Mouse (Mus musculus) forebrain, embryonic 11.5 days (tissue): Measurements from ENCODE around the gene Hdac9. TPM values are rescaled to one million over a fixed set of nuclear protein-coding genes. Genes with fewer than 3 reads are reported as not detected.
"Not testable (repeated sequence)": the region's sequence is repeated elsewhere in the genome, so short reads cannot be mapped to it uniquely, and the experiment has no call there.

Experiments
- ATAC-seq: fragments of 200-750 bp; cut with Nextera tagmentation; replicated peaks from 2 replicates; pipeline ENCODE4 v1.8.0; 2017; ENCODE audit warnings: moderate TSS enrichment; ENCODE audit not compliant: low FRiP score
- DNase-seq: peaks from one replicate; pipeline ENCODE4 v3.0.0-alpha.2; 2017; ENCODE audit warnings: low spot score
- H3K27ac ChIP-seq: fragments of 300-500 bp; sonication (generic); 2 replicates; pipeline ENCODE4 v1.5.1; 2014; ENCODE audit warnings: low read depth, low read length
- H3K27me3 ChIP-seq: fragments of 300-500 bp; sonication (generic); 2 replicates; pipeline ENCODE4 v1.6.1; 2014; ENCODE audit warnings: mild to moderate bottlenecking, low read length, mixed read lengths; ENCODE audit not compliant: control insufficient read depth, insufficient read depth
- H3K36me3 ChIP-seq: fragments of 300-500 bp; sonication (generic); 2 replicates; pipeline ENCODE4 v1.6.1; 2014; ENCODE audit warnings: mild to moderate bottlenecking, low read length, moderate library complexity, mixed read lengths; ENCODE audit not compliant: control insufficient read depth, insufficient read depth
- H3K4me1 ChIP-seq: fragments of 300-500 bp; sonication (generic); replicated peaks from 2 replicates; pipeline ENCODE4 v1.6.1; 2014; ENCODE audit warnings: low read length, mixed read lengths; ENCODE audit not compliant: control insufficient read depth, insufficient read depth
- H3K4me2 ChIP-seq: fragments of 300-500 bp; sonication (generic); 2 replicates; pipeline ENCODE4 v1.6.1; 2014; ENCODE audit warnings: low read depth, mild to moderate bottlenecking, low read length, moderate library complexity, mixed read lengths; ENCODE audit not compliant: severe bottlenecking
- H3K4me3 ChIP-seq: fragments of 300-500 bp; sonication (generic); 2 replicates; pipeline ENCODE4 v1.5.1; 2014; ENCODE audit warnings: low read depth, low read length
- H3K9ac ChIP-seq: fragments of 300-500 bp; sonication (generic); 2 replicates; pipeline ENCODE4 v1.6.1; 2014; ENCODE audit warnings: low read length
- H3K9me3 ChIP-seq: fragments of 300-500 bp; sonication (generic); 2 replicates; pipeline ENCODE4 v1.6.1; 2016; ENCODE audit warnings: low read length, mixed read lengths; ENCODE audit not compliant: control insufficient read depth
- WGBS: fragments of 180-500 bp; shearing (Covaris S2); extraction: QIAGEN DNeasy Blood & Tissue Kit; methylation state at CpG from one replicate; pipeline ENCODE4 v1.1.7; 2014; 5-methylcytosine and 5-hydroxymethylcytosine counted together
- polyA plus RNA-seq: library from polyadenylated mRNA; unstranded; fragments of >200 nt; fragmentation: Nextera tagmentation; extraction: Ambion mirVana; gene quantifications from 2 replicates; pipeline ENCODE4 v1.2.1, GENCODE M21; 2014

The Hdac9 gene
- polyA plus RNA-seq, 1 experiment from 2014 or later = 9.6 TPM

DNA sequence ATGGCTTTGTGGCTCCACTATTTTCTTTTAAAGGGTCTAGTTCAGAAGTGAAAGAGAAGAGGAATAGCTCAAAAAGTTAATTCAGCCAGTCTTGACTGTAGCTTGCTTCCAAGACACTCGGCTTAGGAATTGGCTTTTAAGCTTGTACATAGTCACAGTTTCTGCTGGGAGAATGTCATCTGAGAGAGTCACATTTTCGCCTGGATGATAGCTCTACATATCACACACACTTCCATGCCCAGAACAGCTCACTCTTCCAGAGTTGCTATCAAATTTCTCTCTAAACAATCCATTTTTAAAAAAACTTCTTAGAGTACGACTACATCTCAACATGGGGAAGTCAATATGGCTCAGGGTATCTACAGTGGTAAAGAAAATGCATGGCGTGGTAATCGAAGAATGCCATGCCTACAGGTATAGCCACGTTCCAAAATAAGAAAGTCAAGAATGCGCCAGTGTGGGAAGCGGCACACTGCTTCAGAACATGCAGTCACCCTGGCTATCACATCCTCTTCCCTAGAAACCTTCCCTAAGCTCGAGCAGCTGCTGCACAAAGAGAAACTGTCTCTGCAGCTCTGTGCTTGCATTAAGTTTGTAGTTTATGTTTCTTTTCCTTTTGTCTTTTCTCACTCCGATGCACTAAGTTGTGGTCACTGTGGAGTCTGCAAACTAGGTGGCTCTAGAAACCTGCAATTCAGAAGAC is 443.8 kb downstream of the Hdac9 start:
- WGBS = 87% methylated on average over 10 of the region's 10 CpGs
- DNase-seq = no peak
- Histone ChIP-seq H3K36me3 (no peaks in the 10 kb centered on the region), H3K27me3 (no peaks in the 10 kb centered on the region), H3K4me1 (no peaks in the 10 kb centered on the region), H3K9me3 (no peaks in the 10 kb centered on the region), H3K4me2 (no peak overlapping the region), H3K9ac (no peak overlapping the region), H3K27ac (no peak overlapping the region), H3K4me3 (no peak overlapping the region)
- ATAC-seq = no peak

DNA sequence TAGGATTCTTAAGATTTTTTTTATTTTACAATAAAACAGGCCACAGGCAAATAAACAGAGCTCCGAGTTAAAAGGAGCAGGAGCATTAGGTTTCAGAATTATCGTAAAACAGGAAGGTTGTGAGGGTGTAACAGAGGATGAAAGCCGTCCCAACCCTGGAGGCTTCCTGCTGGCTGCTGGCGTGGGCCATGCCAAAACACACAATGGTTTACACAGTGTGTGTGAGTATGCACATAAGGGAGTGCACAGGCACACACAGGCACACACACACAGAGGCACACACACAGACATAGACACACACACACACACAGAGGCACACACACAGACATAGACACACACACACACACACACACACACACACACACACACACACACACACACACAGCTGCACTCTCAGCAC is 444.4 kb downstream of the Hdac9 start:
- DNase-seq = no peak

DNA sequence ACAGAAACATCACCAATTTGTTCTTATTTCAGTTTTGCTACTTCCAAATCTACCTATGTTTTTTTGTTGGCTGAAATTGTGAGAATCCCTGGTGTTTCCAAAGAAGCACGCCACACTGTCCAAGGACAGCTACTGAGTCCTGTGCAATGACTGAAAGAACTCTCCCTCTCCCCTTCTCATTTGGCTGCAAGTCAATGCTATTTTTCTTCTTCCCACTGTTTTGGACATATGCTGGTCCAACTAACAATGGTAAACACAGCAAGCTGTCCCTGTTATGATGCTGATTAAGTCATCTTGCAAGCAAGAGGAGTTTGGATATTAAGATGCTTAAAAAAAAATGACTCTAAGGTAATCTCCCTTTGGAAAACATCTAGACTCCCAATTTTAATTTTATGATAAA is 455.2 kb downstream of the Hdac9 start:
- ATAC-seq = no peak
- no peak overlapping the region for H3K4me2 ChIP-seq
- H3K4me1 ChIP-seq = no peaks in the 10 kb centered on the region

More for the DNA sequence above, 444.4 kb downstream of the Hdac9 start:
- Histone ChIP-seq H3K9me3 (no peaks in the 10 kb centered on the region), H3K27me3 (no peaks in the 10 kb centered on the region), H3K4me1 (no peaks in the 10 kb centered on the region), H3K9ac (no peak overlapping the region), H3K36me3 (no peaks in the 10 kb centered on the region), H3K27ac (no peak overlapping the region), H3K4me3 (no peak overlapping the region), H3K4me2 (no peak overlapping the region)
- WGBS = 53% methylated on average over 4 of the region's 4 CpGs
- no peak for ATAC-seq

DNA sequence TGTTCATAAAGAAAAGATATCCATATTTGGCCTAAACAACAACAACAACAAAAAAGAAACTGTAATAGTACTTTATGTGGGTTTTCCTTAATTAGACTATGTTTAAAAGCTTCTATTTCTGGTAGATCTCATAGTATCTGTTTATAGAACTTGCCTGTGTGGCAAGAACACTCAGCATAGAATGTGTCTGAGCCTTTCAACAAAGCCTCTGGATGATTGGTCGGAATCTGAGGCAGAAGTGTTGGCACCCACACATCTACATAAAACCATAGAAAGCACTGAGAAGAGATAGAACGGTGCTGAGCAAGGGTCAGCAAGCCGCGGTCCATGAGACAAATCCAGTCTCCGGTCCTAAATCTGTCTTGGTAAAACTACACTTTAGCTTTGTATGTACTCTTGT is 464.3 kb downstream of the Hdac9 start:
- DNase-seq (no peak), ATAC-seq (no peak)
- 93% methylated on average over 5 of the region's 5 CpGs for WGBS

More for the DNA sequence above, 455.2 kb downstream of the Hdac9 start:
- H3K9me3 ChIP-seq = no peaks in the 10 kb centered on the region
- H3K4me3 ChIP-seq = no peak overlapping the region
- no peak overlapping the region for H3K27ac ChIP-seq
- H3K9ac ChIP-seq = no peak overlapping the region
- H3K27me3 ChIP-seq = no peaks in the 10 kb centered on the region
- no peak for DNase-seq
- H3K36me3 ChIP-seq = no peaks in the 10 kb centered on the region
- 81% methylated on average over 1 of the region's 1 CpGs for WGBS

DNA sequence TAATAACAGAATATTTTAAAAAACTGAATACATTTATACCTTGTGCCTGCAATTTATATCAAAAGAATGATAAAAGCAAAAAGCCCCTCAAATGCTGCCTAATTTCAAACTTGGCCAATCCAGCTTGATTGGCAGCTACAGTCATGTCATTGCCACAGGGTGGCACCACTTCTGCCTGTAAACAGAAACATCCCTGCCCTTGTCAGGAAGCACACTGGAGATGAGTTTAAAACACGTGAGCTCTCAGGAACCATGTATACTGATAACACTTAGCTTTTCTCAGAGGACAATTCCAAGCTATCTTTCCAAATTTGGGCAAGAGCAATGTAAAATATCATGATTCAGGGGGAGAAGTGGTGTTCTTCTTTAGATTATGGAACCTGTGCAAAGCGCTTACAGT is 465.7 kb downstream of the Hdac9 start:
- Histone ChIP-seq H3K36me3 (no peaks in the 10 kb centered on the region), H3K27ac (no peak overlapping the region), H3K4me2 (no peak overlapping the region), H3K9ac (no peak overlapping the region), H3K9me3 (no peaks in the 10 kb centered on the region), H3K27me3 (no peaks in the 10 kb centered on the region), H3K4me3 (no peak overlapping the region), H3K4me1 (no peaks in the 10 kb centered on the region)
- WGBS = 58% methylated on average over 2 of the region's 2 CpGs
- ATAC-seq (no peak), DNase-seq (no peak)

More for the DNA sequence above, 464.3 kb downstream of the Hdac9 start:
- Histone ChIP-seq H3K27ac (no peak overlapping the region), H3K9me3 (no peaks in the 10 kb centered on the region), H3K4me1 (no peaks in the 10 kb centered on the region), H3K27me3 (no peaks in the 10 kb centered on the region), H3K36me3 (no peaks in the 10 kb centered on the region), H3K4me3 (no peak overlapping the region), H3K4me2 (no peak overlapping the region), H3K9ac (no peak overlapping the region)

DNA sequence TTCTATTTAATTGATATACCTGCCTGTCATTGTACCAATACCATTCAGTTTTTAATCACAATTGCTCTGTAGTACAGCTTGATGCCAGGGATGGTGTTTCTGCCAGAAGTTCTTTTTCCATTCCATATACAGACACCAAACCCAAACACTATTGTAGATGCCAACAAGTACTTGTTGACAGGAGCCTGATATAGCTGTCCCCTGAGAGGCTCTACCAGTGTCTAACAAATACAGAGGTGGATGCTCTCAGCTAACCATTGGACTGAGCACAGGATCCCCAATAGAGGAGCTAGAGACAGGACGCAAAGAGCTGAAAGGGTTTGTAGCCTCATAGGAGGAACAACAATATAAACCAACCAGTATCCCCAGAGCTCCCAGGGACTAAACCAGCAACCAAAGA is 472.2 kb downstream of the Hdac9 start:
- H3K4me1 ChIP-seq, H3K4me3 ChIP-seq, H3K9me3 ChIP-seq, H3K9ac ChIP-seq, H3K27me3 ChIP-seq, ATAC-seq, H3K4me2 ChIP-seq, H3K27ac ChIP-seq, DNase-seq, H3K36me3 ChIP-seq: not testable (repeated sequence)
- WGBS = 97% methylated on average over 1 of the region's 1 CpGs

DNA sequence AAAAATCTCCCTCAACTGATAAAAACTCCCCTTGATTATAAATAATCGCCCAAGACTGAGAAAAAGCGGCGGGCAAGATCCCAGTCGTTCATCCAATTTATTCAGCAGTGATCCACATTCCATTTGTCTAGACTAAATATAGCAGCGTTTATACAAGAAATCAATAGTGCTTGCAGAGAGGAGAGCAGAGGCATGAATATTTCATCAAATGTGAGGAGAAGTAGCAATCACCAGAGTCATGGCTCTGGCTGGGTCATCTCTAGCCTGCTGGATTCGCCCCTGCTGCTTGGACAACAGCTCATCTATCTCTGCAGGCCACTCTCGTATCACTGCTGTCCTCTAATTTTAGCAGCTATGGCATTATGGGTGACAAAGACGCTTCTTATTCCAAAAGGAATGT is 476.0 kb downstream of the Hdac9 start:
- no peaks in the 10 kb centered on the region for H3K4me1 ChIP-seq
- no peak for DNase-seq
- WGBS = 80% methylated on average over 8 of the region's 8 CpGs
- H3K4me3 ChIP-seq = no peak overlapping the region
- ATAC-seq = no peak
- H3K9me3 ChIP-seq = no peaks in the 10 kb centered on the region
- no peak overlapping the region for H3K27ac ChIP-seq
- H3K36me3 ChIP-seq = no peaks in the 10 kb centered on the region
- H3K9ac ChIP-seq = no peak overlapping the region
- no peaks in the 10 kb centered on the region for H3K27me3 ChIP-seq
- no peak overlapping the region for H3K4me2 ChIP-seq

DNA sequence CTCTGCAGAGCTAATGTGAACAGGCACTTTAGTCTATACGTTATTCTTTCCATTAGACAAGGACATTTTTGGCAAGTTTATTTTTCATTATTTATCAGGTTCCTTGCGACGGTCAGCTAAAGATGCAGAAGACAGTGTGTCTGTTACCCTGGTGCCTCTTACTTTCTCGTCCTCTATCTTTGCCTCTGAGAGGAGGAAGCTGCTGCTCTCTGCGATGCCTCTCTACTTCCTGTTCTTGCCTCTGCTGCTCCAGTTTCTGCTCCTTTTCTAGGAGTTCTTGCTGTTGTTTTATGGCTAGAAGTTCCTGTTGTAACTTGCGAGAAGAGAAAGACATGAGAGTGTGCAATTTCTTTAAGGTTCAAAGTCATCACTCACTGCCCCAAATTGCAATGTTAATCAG is 484.0 kb downstream of the Hdac9 start:
- Histone ChIP-seq H3K4me3 (no peak overlapping the region), H3K27ac (no peak overlapping the region), H3K4me1 (no peaks in the 10 kb centered on the region), H3K27me3 (no peaks in the 10 kb centered on the region), H3K9ac (no peak overlapping the region), H3K4me2 (no peak overlapping the region), H3K36me3 (no peaks in the 10 kb centered on the region), H3K9me3 (no peaks in the 10 kb centered on the region)
- DNase-seq (no peak), ATAC-seq (no peak)
- 84% methylated on average over 6 of the region's 6 CpGs for WGBS

DNA sequence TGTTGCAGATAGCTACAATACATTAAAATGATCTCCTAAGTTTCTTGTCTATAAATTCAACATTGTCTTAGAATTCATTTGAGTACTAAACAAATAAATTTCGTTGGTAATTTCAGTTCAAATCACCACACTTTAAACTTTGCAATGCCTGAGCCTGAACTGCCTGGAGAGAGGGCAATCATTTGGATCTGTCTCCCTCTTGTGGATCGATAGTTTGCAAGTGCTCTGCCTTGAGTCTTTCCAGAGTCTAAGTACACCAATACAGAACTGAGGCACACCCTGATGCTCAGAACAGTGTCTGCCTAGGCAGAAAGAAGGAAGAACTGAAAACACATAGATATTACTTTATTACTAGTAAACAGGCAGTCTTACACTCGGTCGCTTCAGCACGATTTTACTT is 484.4 kb downstream of the Hdac9 start:
- 68% methylated on average over 5 of the region's 5 CpGs for WGBS
- Histone ChIP-seq H3K27me3 (no peaks in the 10 kb centered on the region), H3K9ac (no peak overlapping the region), H3K27ac (no peak overlapping the region), H3K4me1 (no peaks in the 10 kb centered on the region), H3K4me2 (no peak overlapping the region), H3K4me3 (no peak overlapping the region), H3K36me3 (no peaks in the 10 kb centered on the region), H3K9me3 (no peaks in the 10 kb centered on the region)
- ATAC-seq (no peak), DNase-seq (no peak)
